Mouse (Mus musculus): ENCODE results near the gene Ncoa6. TPM values are rescaled to one million over a fixed set of nuclear protein-coding genes. Genes with fewer than 3 reads are reported as not detected.

Gene Ncoa6
- total RNA-seq (2012; rRNA removed) = 9.5 and 10.4 TPM in 2 replicates

- Histone ChIP-seq H3K9me3 (ENCODE audit: control insufficient read depth, insufficient read depth, low read depth, low read length) (no peaks in the 10 kb centered on the region), H3K4me3 (ENCODE audit: insufficient read depth in 1 of 2, low read depth in 1 of 2, low read length in 2 of 2, poor library complexity in 1 of 2, severe bottlenecking in 1 of 2) (peak within 1 kb of the TSS; percentile 52 to 99), H3K9ac (ENCODE audit: insufficient read depth, low read depth, low read length, poor library complexity, severe bottlenecking) (peak within 1 kb of the TSS; percentile 95), H3K4me1 (ENCODE audit: control insufficient read depth in 2 of 2, insufficient read depth in 2 of 2, low read length in 2 of 2, poor library complexity in 1 of 2) (peaks cover 3 to 4% of the 10 kb centered on the region in 2 experiments; a peak in 2 of 4 replicates), H3K36me3 (ENCODE audit: control insufficient read depth, insufficient read depth, low read length, poor library complexity, severe bottlenecking) (no peaks in the 10 kb centered on the region), H3K27ac (ENCODE audit: insufficient read depth, low read depth, low read length, poor library complexity, severe bottlenecking) (peak within 1 kb of the TSS; percentile 75)
- in situ Hi-C loops (cut with MboI; ENCODE audit: low sequenced_read_pairs in 2 of 2, unreplicated experiment in 2 of 2) = no loop called here
- DNase-seq (ENCODE audit: low read depth, low spot score) = peak; percentile 57
- TF ChIP-seq CHD2 (IDR thresholded peaks at IDR 0.05; ENCODE audit: low read depth, low read length) (no peak), ZNF384 (IDR thresholded peaks at IDR 0.05; ENCODE audit: low read depth, low read length) (no peak), HCFC1 (IDR thresholded peaks at IDR 0.05; ENCODE audit: borderline replicate concordance, insufficient read depth, low read length) (no peak; the same call in 1 of the 2 replicates), ZC3H11A (IDR thresholded peaks at IDR 0.05; ENCODE audit: borderline replicate concordance, low read depth, low read length) (no peak), MAFK (IDR thresholded peaks at IDR 0.05; ENCODE audit: insufficient read depth, low read depth, low read length) (no peak)
Observed at GRCm38 (mm10) chr2:155473570-155474088, at the start of gene Ncoa6. Ncoa6 (minus strand) TSS chr2:155473894.

- TF ChIP-seq MAFK (IDR thresholded peaks at IDR 0.05; ENCODE audit: insufficient read depth, low read depth, low read length) = no peak
- DNase-seq (ENCODE audit: low read depth, low spot score) = no peak
- Histone ChIP-seq H3K36me3 (ENCODE audit: control insufficient read depth, insufficient read depth, low read length, poor library complexity, severe bottlenecking) (no peaks in the 10 kb centered on the region), H3K4me3 (ENCODE audit: insufficient read depth in 1 of 2, low read depth in 1 of 2, low read length in 2 of 2, poor library complexity in 1 of 2, severe bottlenecking in 1 of 2) (peak overlapping the region; percentile 84 to 94), H3K27ac (ENCODE audit: insufficient read depth, low read depth, low read length, poor library complexity, severe bottlenecking) (no peak overlapping the region), H3K4me1 (ENCODE audit: control insufficient read depth in 2 of 2, insufficient read depth in 2 of 2, low read length in 2 of 2, poor library complexity in 1 of 2) (peaks cover 1 to 5% of the 10 kb centered on the region in 2 experiments; a peak in 2 of 4 replicates), H3K9ac (ENCODE audit: insufficient read depth, low read depth, low read length, poor library complexity, severe bottlenecking) (peak overlapping the region; percentile 73; the same call in 1 of the 2 replicates), H3K9me3 (ENCODE audit: control insufficient read depth, insufficient read depth, low read depth, low read length) (no peaks in the 10 kb centered on the region)
- in situ Hi-C loops (cut with MboI; ENCODE audit: low sequenced_read_pairs in 2 of 2, unreplicated experiment in 2 of 2) = loop anchor here (5.0 to 10.0 kb wide), 3 partner anchors 96 to 236 kb away; partner anchors contain the start of genes Myh7b (in 1 of the 2) and Procr (in 1 of the 2)
Observed at GRCm38 (mm10) chr2:155518531-155519270, 45.0 kb upstream of the Ncoa6 start.

- Histone ChIP-seq H3K9ac (ENCODE audit: insufficient read depth, low read depth, low read length, poor library complexity, severe bottlenecking) (peak within 1 kb of the TSS; percentile 73), H3K36me3 (ENCODE audit: control insufficient read depth, insufficient read depth, low read length, poor library complexity, severe bottlenecking) (no peaks in the 10 kb centered on the region), H3K4me1 (ENCODE audit: control insufficient read depth in 2 of 2, insufficient read depth in 2 of 2, low read length in 2 of 2, poor library complexity in 1 of 2) (peaks cover 1 to 5% of the 10 kb centered on the region in 2 experiments; a peak in 2 of 4 replicates), H3K27ac (ENCODE audit: insufficient read depth, low read depth, low read length, poor library complexity, severe bottlenecking) (no peak within 1 kb of the TSS), H3K4me3 (ENCODE audit: insufficient read depth in 1 of 2, low read depth in 1 of 2, low read length in 2 of 2, poor library complexity in 1 of 2, severe bottlenecking in 1 of 2) (peak within 1 kb of the TSS; percentile 84 to 94), H3K9me3 (ENCODE audit: control insufficient read depth, insufficient read depth, low read depth, low read length) (no peaks in the 10 kb centered on the region)
- in situ Hi-C loops (cut with MboI; ENCODE audit: low sequenced_read_pairs in 2 of 2, unreplicated experiment in 2 of 2) = loop anchor here (5.0 to 10.0 kb wide), 3 partner anchors 97 to 237 kb away; partner anchors contain the start of genes Myh7b (in 1 of the 2) and Procr (in 1 of the 2)
- DNase-seq (ENCODE audit: low read depth, low spot score) = peak; percentile 99
- no peak for TF ChIP-seq CHD2 (IDR thresholded peaks at IDR 0.05; ENCODE audit: low read depth, low read length)
- TF ChIP-seq ZC3H11A (IDR thresholded peaks at IDR 0.05; ENCODE audit: borderline replicate concordance, low read depth, low read length) = no peak
- TF ChIP-seq ZNF384 (IDR thresholded peaks at IDR 0.05; ENCODE audit: low read depth, low read length) = no peak
- peak; percentile 61; the same call in 1 of the 2 replicates for TF ChIP-seq HCFC1 (IDR thresholded peaks at IDR 0.05; ENCODE audit: borderline replicate concordance, insufficient read depth, low read length)
- TF ChIP-seq MAFK (IDR thresholded peaks at IDR 0.05; ENCODE audit: insufficient read depth, low read depth, low read length) = peak; percentile 77
Observed at GRCm38 (mm10) chr2:155517455-155518423, 44.0 kb upstream of the Ncoa6 start, which contains the start of the genes Acss2 and Ggt7. Acss2 (plus strand) TSS chr2:155517948. Ggt7 (minus strand) TSS chr2:155518237.

- in situ Hi-C loops (cut with MboI; ENCODE audit: low sequenced_read_pairs in 2 of 2, unreplicated experiment in 2 of 2) = loop anchor here (5.0 to 10.0 kb wide), 3 partner anchors 99 to 239 kb away; partner anchors contain the start of genes Myh7b (in 1 of the 2) and Procr (in 1 of the 2)
- Histone ChIP-seq H3K4me3 (ENCODE audit: insufficient read depth in 1 of 2, low read depth in 1 of 2, low read length in 2 of 2, poor library complexity in 1 of 2, severe bottlenecking in 1 of 2) (no peak overlapping the region), H3K9ac (ENCODE audit: insufficient read depth, low read depth, low read length, poor library complexity, severe bottlenecking) (no peak overlapping the region), H3K36me3 (ENCODE audit: control insufficient read depth, insufficient read depth, low read length, poor library complexity, severe bottlenecking) (no peaks in the 10 kb centered on the region), H3K27ac (ENCODE audit: insufficient read depth, low read depth, low read length, poor library complexity, severe bottlenecking) (no peak overlapping the region), H3K9me3 (ENCODE audit: control insufficient read depth, insufficient read depth, low read depth, low read length) (no peaks in the 10 kb centered on the region), H3K4me1 (ENCODE audit: control insufficient read depth in 2 of 2, insufficient read depth in 2 of 2, low read length in 2 of 2, poor library complexity in 1 of 2) (peaks cover 1 to 5% of the 10 kb centered on the region in 2 experiments; a peak in 2 of 4 replicates)
- TF ChIP-seq ZC3H11A (IDR thresholded peaks at IDR 0.05; ENCODE audit: borderline replicate concordance, low read depth, low read length) (peak; percentile 59; the same call in 1 of the 2 replicates), MAFK (IDR thresholded peaks at IDR 0.05; ENCODE audit: insufficient read depth, low read depth, low read length) (no peak)
- DNase-seq (ENCODE audit: low read depth, low spot score) = no peak
Observed at GRCm38 (mm10) chr2:155515941-155516340, 42.2 kb upstream of the Ncoa6 start.
